Mouse (Mus musculus) spleen, adult 2 months (tissue): ENCODE measurements at regions not wholly inside any gene's neighbourhood (a gene's known extent, or its start where the extent isn't known, plus 50 kb on each side); places are given as distances from the start of the nearest gene placed in this dataset.

ENCODE experiments used
- DNase-seq, 2 experiments: peaks; one replicate each; pipeline versions ENCODE4 v3.0.0 to v3.0.0-alpha.2; 2012 to 2021; ENCODE audit warnings: low spot score in 2 of 2, low read depth in 1 of 2
- H3K27ac ChIP-seq: fragments of 200-500 bp; 2 replicates; pipeline ENCODE4 v1.5.1; 2012; ENCODE audit warnings: low read length, inconsistent platforms; ENCODE audit not compliant: insufficient read depth
- H3K27me3 ChIP-seq: fragments of 200-500 bp; 2 replicates; pipeline ENCODE4 v1.6.1; 2012; ENCODE audit warnings: mild to moderate bottlenecking, moderate library complexity, low read length, inconsistent platforms; ENCODE audit not compliant: control insufficient read depth, insufficient read depth
- H3K36me3 ChIP-seq: fragments of 200-500 bp; 2 replicates; pipeline ENCODE4 v1.6.1; 2012; ENCODE audit warnings: mild to moderate bottlenecking, low read length, inconsistent platforms; ENCODE audit not compliant: control insufficient read depth, insufficient read depth
- H3K4me1 ChIP-seq: fragments of 200-500 bp; 2 replicates; pipeline ENCODE4 v1.6.1; 2011; ENCODE audit warnings: inconsistent platforms; ENCODE audit not compliant: control insufficient read depth, insufficient read depth, insufficient read length
- H3K4me3 ChIP-seq: fragments of 200-500 bp; 2 replicates; pipeline ENCODE4 v1.5.1; 2011; ENCODE audit warnings: mild to moderate bottlenecking, inconsistent platforms; ENCODE audit not compliant: insufficient read depth, insufficient read length; ENCODE audit errors: extremely low read depth
- CTCF ChIP-seq: fragments of 200-500 bp; IDR thresholded peaks from 2 replicates; pipeline ENCODE4 v1.5.1; 2011; ENCODE audit warnings: mild to moderate bottlenecking, inconsistent platforms; ENCODE audit not compliant: insufficient read depth, insufficient read length, insufficient replicate concordance; ENCODE audit errors: extremely low read depth
- POLR2A ChIP-seq: fragments of 200-500 bp; IDR thresholded peaks from 2 replicates; pipeline ENCODE4 v1.6.1; 2011; ENCODE audit warnings: low read depth, low read length, inconsistent platforms
- WGBS: fragments of 180-500 bp; shearing (Covaris S2); methylation state at CpG from one replicate; pipeline ENCODE4 v1.1.7; 2018; 5-methylcytosine and 5-hydroxymethylcytosine counted together

DNA sequence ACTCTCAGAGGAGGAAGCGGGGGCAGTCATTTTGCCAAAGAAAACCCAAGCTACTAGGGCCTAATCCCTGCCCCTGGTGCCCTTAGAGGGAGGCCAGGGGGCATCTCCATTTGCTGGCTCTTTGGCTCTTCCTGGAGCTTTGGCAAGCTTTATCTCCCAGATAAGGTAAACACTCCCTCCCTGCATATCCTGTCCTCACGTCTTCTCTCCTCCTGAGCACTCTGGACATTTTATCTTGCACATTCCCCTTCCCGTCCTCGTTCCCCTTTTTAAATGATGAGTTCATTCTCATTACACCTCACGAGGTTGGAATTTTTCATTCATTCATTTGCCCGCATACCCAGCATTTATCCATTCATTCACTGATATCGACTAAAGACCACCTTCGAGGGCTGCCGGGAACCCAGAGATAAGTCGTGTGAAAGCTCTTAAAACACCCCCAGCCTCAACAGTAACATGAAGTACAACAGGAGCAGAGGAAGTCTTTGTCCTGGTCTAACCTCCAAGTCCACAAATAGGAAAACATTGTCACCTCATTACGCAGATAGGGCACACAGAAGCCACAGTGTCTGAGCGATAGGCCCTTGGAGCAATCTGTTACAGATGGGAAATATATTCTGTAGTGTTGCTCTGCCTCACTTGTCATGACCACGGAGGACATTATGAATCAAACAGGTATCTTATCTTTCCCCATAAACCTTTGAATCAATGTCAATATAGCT, 54.0 kb upstream of the Lrp8 start:
- Histone ChIP-seq H3K4me3 (no peak overlapping the region), H3K36me3 (no peaks in the 10 kb centered on the region), H3K4me1 (no peaks in the 10 kb centered on the region), H3K27ac (no peak overlapping the region), H3K27me3 (no peaks in the 10 kb centered on the region)
- WGBS = 70% methylated on average over 13 of the region's 13 CpGs
- no peak for DNase-seq
- TF ChIP-seq CTCF (no peak), POLR2A (no peak)

DNA sequence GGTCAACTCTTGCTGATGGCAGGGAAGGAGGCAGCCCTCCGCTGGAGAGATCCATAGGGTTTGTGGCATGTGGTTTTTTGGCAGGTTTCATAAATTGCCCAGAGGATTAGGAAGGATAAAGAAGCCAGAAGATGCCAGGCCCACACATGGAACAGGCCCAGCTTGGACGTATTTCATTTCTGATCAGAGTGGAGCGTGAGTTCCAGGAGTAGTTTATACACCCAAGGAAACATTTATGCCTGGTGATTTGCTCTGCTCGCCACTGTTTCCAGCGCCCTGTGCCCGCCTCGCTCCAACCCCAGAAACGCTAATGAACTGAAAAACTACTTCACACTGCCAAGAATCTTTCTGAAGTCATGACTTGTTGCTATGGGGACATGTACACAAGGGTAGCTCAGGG, 53.0 kb upstream of the Lrp8 start:
- TF ChIP-seq POLR2A (no peak), CTCF (no peak)
- no peak for DNase-seq
- H3K36me3 ChIP-seq = no peaks in the 10 kb centered on the region
- WGBS = 90% methylated on average over 8 of the region's 8 CpGs
- H3K27me3 ChIP-seq = no peaks in the 10 kb centered on the region
- no peaks in the 10 kb centered on the region for H3K4me1 ChIP-seq
- no peak overlapping the region for H3K27ac ChIP-seq
- no peak overlapping the region for H3K4me3 ChIP-seq

- Histone ChIP-seq H3K4me3 (no peak overlapping the region), H3K36me3 (no peaks in the 10 kb centered on the region), H3K27ac (no peak overlapping the region), H3K27me3 (no peaks in the 10 kb centered on the region), H3K4me1 (no peaks in the 10 kb centered on the region)
- 83% methylated on average over 9 of the region's 9 CpGs for WGBS
- no peak for DNase-seq
- TF ChIP-seq POLR2A (no peak), CTCF (no peak)
These were observed 52.0 kb upstream of the Lrp8 start for GRCm38 (mm10) chr4:107750017-107750416.
